Comparison of ENCODE assay signal across 17 mouse cellular contexts in the genomic region with DNA sequence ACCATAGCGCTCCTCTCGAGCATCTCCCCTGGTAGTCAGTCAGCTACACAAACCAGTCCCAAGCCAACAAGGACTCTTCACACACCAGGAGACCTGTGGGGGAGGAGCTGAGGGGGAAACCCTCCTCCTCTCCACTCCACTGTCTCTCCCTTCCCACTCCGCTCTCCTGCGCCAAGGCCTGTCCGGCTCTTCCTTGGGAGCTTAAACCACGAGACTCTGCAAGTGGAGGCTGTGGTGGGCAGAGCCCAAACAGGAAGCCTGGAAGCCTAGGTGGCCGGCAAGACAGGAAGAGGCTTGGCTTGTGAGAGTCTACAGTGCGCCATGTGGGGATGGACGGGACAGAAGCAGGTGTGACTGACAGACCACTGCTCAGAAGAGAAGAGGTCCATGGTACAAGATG.
DNase-seq lines count a peak whose midpoint lies in the region; ATAC-seq and TF ChIP-seq lines count a peak whose summit lies in the region.
"Had no signal": no experiment of that assay in that cellular context is flagged by ENCODE, and none has a peak within 500 bp of the region (broad histone marks: within the 10 kb centered on the region; RNA-seq: fewer than 3 reads in every experiment).

No protein-coding gene starts in this region.

- TF ChIP-seq CTCF in lung, embryonic 14.5 days (IDR thresholded peaks at IDR 0.05; ENCODE audit: low read depth): no peak

- no peak for ATAC-seq in forebrain, embryonic 14.5 days
- no peak for ATAC-seq in lung, embryonic 14.5 days (ENCODE audit: insufficient read depth)
- peak; percentile 28 to 37; a peak in 3 of 4 replicates for ATAC-seq in hematopoietic stem cell, adult 5-6 weeks (replicated peaks in 1 of 2; ENCODE audit: insufficient read depth in 1 of 2, low FRiP score in 2 of 2, low TSS enrichment in 1 of 2, low read depth in 1 of 2, poor library complexity in 2 of 2, severe bottlenecking in 2 of 2)
- ATAC-seq: inflammation-experienced regulatory T-cells, adult 6 months had no signal

- 63% methylated on average over 9 of the region's 9 CpGs for WGBS in forebrain, embryonic 10.5 days
- 65% methylated on average over 9 of the region's 9 CpGs for WGBS in forebrain, embryonic 14.5 days
- 56% methylated on average over 9 of the region's 9 CpGs for WGBS in lung, embryonic 14.5 days

- H3K9ac ChIP-seq in forebrain, embryonic 14.5 days (ENCODE audit: low read length): no peak overlapping the region
- H3K9ac ChIP-seq in lung, embryonic 14.5 days: no peak overlapping the region
- H3K9ac ChIP-seq: forebrain, embryonic 15.5 days; limb, embryonic 15.5 days; neural tube, embryonic 12.5 days had no signal

- H3K36me3 ChIP-seq in forebrain, embryonic 10.5 days (replicated peaks): no peaks in the 10 kb centered on the region
- no peaks in the 10 kb centered on the region for H3K36me3 ChIP-seq in forebrain, embryonic 14.5 days (ENCODE audit: control insufficient read depth, insufficient read depth, low read length)
- H3K36me3 ChIP-seq in lung, embryonic 14.5 days (ENCODE audit: insufficient read depth): no peaks in the 10 kb centered on the region
- H3K36me3 ChIP-seq: forebrain, embryonic 15.5 days; limb, embryonic 15.5 days; neural tube, embryonic 12.5 days had no signal

- H3K4me2 ChIP-seq in forebrain, embryonic 14.5 days (ENCODE audit: low read length): no peak overlapping the region
- H3K4me2 ChIP-seq in lung, embryonic 14.5 days: no peak overlapping the region
- H3K4me2 ChIP-seq: forebrain, embryonic 15.5 days; limb, embryonic 15.5 days; neural tube, embryonic 12.5 days had no signal

- DNase-seq in forebrain, embryonic 10.5 days (ENCODE audit: extremely low spot score, low spot score): no peak
- no peak for DNase-seq in forebrain, embryonic 14.5 days (ENCODE audit: low spot score)
- peak; percentile 42 for DNase-seq in lung, embryonic 14.5 days
- DNase-seq in lung, postnatal 36 days: no peak
- peak; percentile 76 for DNase-seq in 416B (ENCODE audit: low read depth)
- no peak for DNase-seq in right cerebral cortex, adult 18-20 months
- no peak for DNase-seq in spleen, adult 18-20 months
- DNase-seq: adrenal gland, adult 2 months; cerebellum, adult 11 months; heart, adult 2 months; heart, postnatal 4 days had no signal

- H3K4me1 ChIP-seq in forebrain, embryonic 10.5 days: peaks cover 51% of the 10 kb centered on the region
- H3K4me1 ChIP-seq in forebrain, embryonic 14.5 days (ENCODE audit: control insufficient read depth, insufficient read depth, low read length): peaks cover 10% of the 10 kb centered on the region
- H3K4me1 ChIP-seq in lung, embryonic 14.5 days (ENCODE audit: insufficient read depth): peaks cover 51% of the 10 kb centered on the region

- H3K9me3 ChIP-seq in forebrain, embryonic 10.5 days: no peaks in the 10 kb centered on the region
- H3K9me3 ChIP-seq in forebrain, embryonic 14.5 days (replicated peaks; ENCODE audit: control insufficient read depth, low read length): no peaks in the 10 kb centered on the region
- H3K9me3 ChIP-seq in lung, embryonic 14.5 days (ENCODE audit: low read depth, low read length): no peaks in the 10 kb centered on the region
- H3K9me3 ChIP-seq: forebrain, embryonic 15.5 days; limb, embryonic 15.5 days; neural tube, embryonic 12.5 days had no signal

- H3K4me3 ChIP-seq in forebrain, embryonic 10.5 days: no peak overlapping the region
- no peak overlapping the region for H3K4me3 ChIP-seq in forebrain, embryonic 14.5 days (ENCODE audit: low read depth, low read length)
- H3K4me3 ChIP-seq in lung, embryonic 14.5 days (ENCODE audit: low read depth, low read length): no peak overlapping the region
- H3K4me3 ChIP-seq: forebrain, embryonic 15.5 days; heart, adult 2 months; limb, embryonic 15.5 days; neural tube, embryonic 12.5 days had no signal

- H3K27ac ChIP-seq in forebrain, embryonic 10.5 days: peak overlapping the region; percentile 32; the same call in 1 of the 2 replicates
- H3K27ac ChIP-seq in forebrain, embryonic 14.5 days (ENCODE audit: low read depth, low read length): no peak overlapping the region
- H3K27ac ChIP-seq in lung, embryonic 14.5 days (ENCODE audit: low read depth): no peak overlapping the region
- H3K27ac ChIP-seq: forebrain, embryonic 15.5 days; heart, adult 2 months; neural tube, embryonic 12.5 days had no signal

- H3K27me3 ChIP-seq in forebrain, embryonic 10.5 days (ENCODE audit: poor library complexity, severe bottlenecking): peaks cover 81% of the 10 kb centered on the region
- no peaks in the 10 kb centered on the region for H3K27me3 ChIP-seq in forebrain, embryonic 14.5 days (replicated peaks; ENCODE audit: control insufficient read depth, insufficient read depth, low read length)
- H3K27me3 ChIP-seq in lung, embryonic 14.5 days (ENCODE audit: insufficient read depth, low read length): no peaks in the 10 kb centered on the region
- H3K27me3 ChIP-seq: CH12.LX; forebrain, embryonic 15.5 days had no signal

Comparison
In these comparisons a context has a peak if more than half of its experiments do, and no peak if none do; other contexts are left out.
1. DNase-seq: peak in lung, embryonic 14.5 days (single experiment) and 416B (single experiment); none in forebrain, embryonic 10.5 days (single experiment), forebrain, embryonic 14.5 days (single experiment), lung, postnatal 36 days (single experiment), right cerebral cortex, adult 18-20 months (single experiment) and spleen, adult 18-20 months (0 of 2).
2. ATAC-seq: peak in hematopoietic stem cell, adult 5-6 weeks (2 of 2); none in forebrain, embryonic 14.5 days (single experiment) and lung, embryonic 14.5 days (single experiment).